Mouse (Mus musculus) G1E (cell line): ENCODE data around the gene Pam16.

Experiments used
- CTCF ChIP-seq: IDR thresholded peaks from 2 replicates; pipeline ENCODE4 v1.5.1; 2012; ENCODE audit warnings: low read depth, low read length, inconsistent platforms, mixed read lengths
- GATA1 ChIP-seq: IDR thresholded peaks from 2 replicates; pipeline ENCODE4 v1.6.1; 2012; ENCODE audit warnings: borderline replicate concordance, low read length, inconsistent platforms, mixed read lengths

GRCm38 (mm10) chr16:4649692-4650091 is 24.9 kb upstream of the Pam16 start:
- TF ChIP-seq CTCF (no peak), GATA1 (no peak)
